Mouse (Mus musculus) stomach, embryonic 15.5 days (tissue): Measurements from ENCODE around the gene Lman1l. TPM values are rescaled to one million over a fixed set of nuclear protein-coding genes. Genes with fewer than 3 reads are reported as not detected.

Source experiments
- ATAC-seq: fragments of 200-750 bp; cut with Nextera tagmentation; 2 replicates; pipeline ENCODE4 v1.8.0; 2017; ENCODE audit warnings: low read depth, moderate number of reproducible peaks, moderate TSS enrichment; ENCODE audit not compliant: insufficient read depth, low FRiP score
- H3K27ac ChIP-seq: fragments of 300-500 bp; sonication (generic); 2 replicates; pipeline ENCODE4 v1.5.1; 2015; ENCODE audit warnings: mild to moderate bottlenecking, inconsistent platforms
- H3K27me3 ChIP-seq: fragments of 300-500 bp; sonication (generic); replicated peaks from 2 replicates; pipeline ENCODE4 v1.6.1; 2015; ENCODE audit warnings: inconsistent platforms
- H3K36me3 ChIP-seq: fragments of 300-500 bp; sonication (generic); 2 replicates; pipeline ENCODE4 v1.6.1; 2015; ENCODE audit warnings: inconsistent platforms
- H3K4me1 ChIP-seq: fragments of 300-500 bp; sonication (generic); 2 replicates; pipeline ENCODE4 v1.6.1; 2015; ENCODE audit warnings: inconsistent platforms
- H3K4me2 ChIP-seq: fragments of 300-500 bp; sonication (generic); 2 replicates; pipeline ENCODE4 v1.6.1; 2015; ENCODE audit warnings: mild to moderate bottlenecking, inconsistent platforms
- H3K4me3 ChIP-seq: fragments of 300-500 bp; sonication (generic); replicated peaks from 2 replicates; pipeline ENCODE4 v1.5.1; 2015; ENCODE audit warnings: inconsistent platforms
- H3K9ac ChIP-seq: fragments of 300-500 bp; sonication (generic); 2 replicates; pipeline ENCODE4 v1.6.1; 2015; ENCODE audit warnings: inconsistent platforms
- H3K9me3 ChIP-seq: fragments of 300-500 bp; sonication (generic); 2 replicates; pipeline ENCODE4 v1.6.1; 2016; ENCODE audit warnings: inconsistent platforms
- WGBS: fragments of 180-500 bp; shearing (Covaris S2); methylation state at CpG from one replicate; pipeline ENCODE4 v1.1.7; 2015; 5-methylcytosine and 5-hydroxymethylcytosine counted together
- polyA plus RNA-seq: library from polyadenylated mRNA; unstranded; fragments of >200 nt; fragmentation: Nextera tagmentation; extraction: Ambion mirVana; gene quantifications from 2 replicates; pipeline ENCODE4 v1.2.1, GENCODE M21; 2015

Gene Lman1l
- polyA plus RNA-seq, 1 experiment from 2014 or later, result not detected

DNA sequence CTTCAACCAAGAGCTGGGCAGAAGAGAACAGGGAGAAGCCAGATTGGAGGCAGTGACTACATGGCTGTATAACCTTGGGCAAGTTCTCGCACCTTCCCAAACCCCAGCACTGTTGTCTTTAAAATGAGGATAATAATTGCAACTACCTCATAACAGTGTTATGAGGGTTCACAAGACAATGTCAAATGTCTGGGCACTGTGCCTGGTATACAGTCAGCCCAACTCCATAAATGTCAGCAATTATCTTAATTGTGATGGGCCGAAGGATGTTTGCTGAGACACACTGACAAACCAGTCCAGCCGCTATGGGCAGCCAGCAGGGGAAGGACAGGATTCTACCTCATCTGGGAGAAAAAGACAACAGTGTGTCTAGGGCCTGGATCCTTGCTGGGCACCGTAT is 5.8 kb downstream of the Lman1l start:
- no peaks in the 10 kb centered on the region for H3K27me3 ChIP-seq
- no peak overlapping the region for H3K4me2 ChIP-seq
- no peak overlapping the region for H3K9ac ChIP-seq
- H3K27ac ChIP-seq, result no peak overlapping the region
- no peak overlapping the region for H3K4me3 ChIP-seq
- WGBS, result 68% methylated on average over 4 of the region's 4 CpGs
- no peaks in the 10 kb centered on the region for H3K9me3 ChIP-seq
- no peaks in the 10 kb centered on the region for H3K4me1 ChIP-seq
- no peaks in the 10 kb centered on the region for H3K36me3 ChIP-seq
- no peak for ATAC-seq

DNA sequence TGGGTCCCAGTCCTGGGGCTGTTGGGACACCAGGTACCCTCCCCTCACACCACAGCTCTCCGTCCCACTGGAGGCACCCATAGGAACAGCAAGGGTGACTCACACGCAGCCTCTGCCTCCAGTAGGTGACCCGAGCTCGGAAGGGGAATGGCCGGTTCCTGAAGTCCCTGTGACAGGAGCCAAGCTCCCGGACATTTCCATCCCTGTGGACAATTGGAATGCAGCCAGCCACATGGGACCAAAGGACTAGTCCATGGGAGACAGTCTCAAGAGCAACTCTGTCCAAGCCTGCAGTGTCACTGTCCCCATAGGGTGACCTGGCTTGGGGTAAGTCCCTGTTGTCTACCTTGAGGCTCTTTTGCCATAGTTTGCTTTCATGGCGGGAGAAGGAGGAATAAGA is 6.6 kb downstream of the Lman1l start:
- Histone ChIP-seq H3K27ac (no peak overlapping the region), H3K9ac (no peak overlapping the region), H3K4me3 (no peak overlapping the region), H3K27me3 (no peaks in the 10 kb centered on the region), H3K36me3 (no peaks in the 10 kb centered on the region), H3K9me3 (no peaks in the 10 kb centered on the region), H3K4me2 (no peak overlapping the region), H3K4me1 (no peaks in the 10 kb centered on the region)
- no peak for ATAC-seq
- WGBS, result 68% methylated on average over 7 of the region's 7 CpGs

DNA sequence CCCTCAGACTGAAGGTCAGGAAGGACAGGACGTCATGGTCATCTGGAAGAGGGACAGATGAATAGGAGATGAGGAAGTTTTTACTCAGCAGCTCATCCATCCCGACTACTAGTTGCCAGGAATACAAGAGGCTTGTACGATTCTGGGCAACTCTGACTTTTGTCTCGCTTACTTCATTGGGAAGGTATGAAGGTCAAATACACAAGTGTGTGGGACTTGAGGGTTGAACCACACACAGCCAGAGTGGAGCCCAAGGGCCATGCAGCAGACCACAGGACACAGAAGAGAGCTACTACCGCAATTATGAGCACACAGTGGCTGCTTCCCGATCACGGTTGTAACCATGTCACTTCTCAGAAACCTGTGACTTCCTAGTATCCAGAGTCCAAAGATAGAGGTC is 8.0 kb downstream of the Lman1l start:
- H3K9me3 ChIP-seq, result no peaks in the 10 kb centered on the region
- H3K27me3 ChIP-seq, result no peaks in the 10 kb centered on the region
- H3K4me2 ChIP-seq, result no peak overlapping the region
- H3K4me3 ChIP-seq, result no peak overlapping the region
- no peaks in the 10 kb centered on the region for H3K36me3 ChIP-seq
- no peak overlapping the region for H3K9ac ChIP-seq
- ATAC-seq, result no peak
- no peak overlapping the region for H3K27ac ChIP-seq
- WGBS, result 72% methylated on average over 7 of the region's 7 CpGs
- no peaks in the 10 kb centered on the region for H3K4me1 ChIP-seq

DNA sequence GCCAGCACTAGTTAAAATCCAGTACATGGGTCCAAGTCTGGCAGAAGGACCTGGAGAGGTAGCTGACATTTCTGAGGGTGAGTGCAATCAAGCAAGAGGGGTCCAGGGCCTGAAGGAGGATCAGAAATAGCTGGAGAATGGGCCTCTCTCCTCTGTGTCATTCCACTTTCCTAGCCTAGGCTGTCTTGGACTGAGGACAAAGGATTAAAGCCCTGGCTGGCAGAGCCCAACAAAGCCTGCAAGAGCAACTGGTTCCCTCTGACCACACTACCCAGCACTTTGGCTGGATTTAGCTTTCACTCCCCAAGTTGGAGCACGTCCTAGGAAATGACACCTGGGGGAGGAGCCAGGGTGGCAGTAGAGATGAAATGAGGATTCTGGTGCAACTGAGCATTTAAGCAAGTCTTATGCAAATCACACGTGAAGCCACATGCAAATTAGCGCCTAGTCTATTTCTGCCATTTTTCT is 10.2 kb downstream of the Lman1l start:
- H3K9ac ChIP-seq, result no peak overlapping the region
- no peaks in the 10 kb centered on the region for H3K36me3 ChIP-seq
- no peak for ATAC-seq
- H3K27me3 ChIP-seq, result peaks cover 15% of the 10 kb centered on the region
- H3K27ac ChIP-seq, result no peak overlapping the region
- no peak overlapping the region for H3K4me2 ChIP-seq
- H3K4me3 ChIP-seq, result no peak overlapping the region
- no peaks in the 10 kb centered on the region for H3K9me3 ChIP-seq
- WGBS, result 47% methylated on average over 3 of the region's 3 CpGs
- H3K4me1 ChIP-seq, result peaks cover 3% of the 10 kb centered on the region; the same call in 1 of the 2 replicates

DNA sequence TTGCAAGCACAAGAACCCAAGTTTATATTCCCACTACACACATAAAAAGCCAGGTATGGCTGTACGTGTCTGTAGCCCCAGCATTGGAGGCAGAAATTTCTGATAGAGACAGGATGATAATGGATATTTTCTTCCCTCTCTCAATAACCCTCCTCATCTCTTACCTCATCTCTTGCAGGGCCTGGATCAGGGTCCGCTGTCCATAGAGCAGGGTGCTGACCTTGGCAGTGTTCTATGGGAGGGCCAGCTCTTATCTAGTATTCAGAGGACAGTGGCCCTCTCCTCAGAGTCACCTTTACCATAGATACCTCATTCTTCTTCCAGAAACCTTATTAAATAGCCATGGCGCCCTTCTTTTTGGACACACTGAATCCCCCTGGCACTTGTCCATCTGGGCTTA is 10.8 kb downstream of the Lman1l start:
- Histone ChIP-seq H3K9ac (no peak overlapping the region), H3K9me3 (no peaks in the 10 kb centered on the region), H3K27ac (no peak overlapping the region), H3K27me3 (peaks cover 15% of the 10 kb centered on the region), H3K4me1 (peaks cover 3% of the 10 kb centered on the region; the same call in 1 of the 2 replicates), H3K4me2 (no peak overlapping the region), H3K36me3 (no peaks in the 10 kb centered on the region), H3K4me3 (no peak overlapping the region)
- ATAC-seq, result no peak
- WGBS, result 57% methylated on average over 3 of the region's 3 CpGs

DNA sequence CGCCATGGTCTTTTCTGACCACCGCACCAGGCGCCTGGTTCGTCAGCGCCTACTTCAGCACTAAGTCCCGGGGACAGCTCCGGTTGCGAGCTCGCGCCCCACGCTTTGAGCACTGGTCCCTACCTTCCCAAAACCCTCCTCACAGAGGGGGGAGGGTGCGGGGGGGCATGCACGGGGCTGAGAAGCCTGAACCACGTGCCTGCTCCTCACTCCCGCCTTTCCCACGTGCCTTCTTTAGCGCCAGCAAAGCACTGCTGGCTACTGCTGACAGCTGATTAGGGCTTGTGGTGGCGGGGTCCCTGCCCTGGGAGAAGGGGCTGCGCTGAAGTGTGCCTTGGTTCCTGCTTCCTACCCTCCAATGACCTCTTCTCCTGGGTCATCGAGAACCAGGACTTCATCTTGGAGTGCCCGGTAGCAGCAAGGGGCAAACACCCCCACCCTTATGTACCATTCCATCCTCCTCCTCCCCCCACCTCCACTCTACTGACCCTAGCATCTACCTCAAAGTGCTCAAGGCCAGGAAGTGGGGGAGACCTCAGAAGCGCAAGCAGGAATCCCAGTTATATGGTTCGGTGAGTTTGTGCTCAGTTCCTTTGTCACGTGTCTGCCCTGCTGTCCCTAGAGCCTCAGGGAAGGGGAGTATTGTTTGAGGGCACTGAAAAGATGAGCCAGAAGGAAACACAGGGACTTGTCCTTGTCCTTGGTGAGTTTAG is 14.3 kb downstream of the Lman1l start, which contains the start of gene Cplx3:
TSS of gene Cplx3 (minus strand) at position 143 of the 713 bp plus-strand sequence.
- H3K36me3 ChIP-seq, result no peaks in the 10 kb centered on the region
- H3K9ac ChIP-seq, result no peak within 1 kb of the TSS
- peaks cover 15% of the 10 kb centered on the region for H3K27me3 ChIP-seq
- peaks cover 3% of the 10 kb centered on the region; the same call in 1 of the 2 replicates for H3K4me1 ChIP-seq
- no peak within 1 kb of the TSS for H3K4me3 ChIP-seq
- no peaks in the 10 kb centered on the region for H3K9me3 ChIP-seq
- H3K27ac ChIP-seq, result no peak within 1 kb of the TSS
- H3K4me2 ChIP-seq, result 0 out of 2 replicates have a peak within 1 kb of the TSS, but pooled peaks have one; percentile 10
- WGBS, result 6% methylated on average over 24 of the region's 24 CpGs
- ATAC-seq, result 0 out of 2 replicates have a peak, but pooled peaks have one; percentile 12

DNA sequence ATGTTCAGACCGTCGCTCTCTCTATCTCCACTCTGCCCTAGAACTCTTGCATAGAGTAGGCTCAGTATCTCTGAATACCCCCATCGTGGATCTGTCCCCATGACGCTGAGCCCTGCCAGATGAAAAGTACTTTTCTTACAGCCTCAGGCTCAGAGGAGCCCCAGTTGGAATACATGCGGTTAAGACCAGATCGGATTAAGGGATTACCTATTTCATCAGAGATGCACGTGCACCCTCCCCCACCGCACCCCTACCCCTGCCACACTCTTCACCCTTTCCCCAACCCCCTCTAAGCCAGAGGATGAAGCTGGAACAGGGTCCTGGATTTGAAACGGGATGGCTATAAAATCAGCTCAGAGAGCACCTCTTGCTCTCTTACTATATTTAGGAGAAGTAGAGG is 15.1 kb downstream of the Lman1l start:
- Histone ChIP-seq H3K9me3 (no peaks in the 10 kb centered on the region), H3K27ac (no peak overlapping the region), H3K36me3 (no peaks in the 10 kb centered on the region), H3K27me3 (peaks cover 15% of the 10 kb centered on the region), H3K4me3 (no peak overlapping the region), H3K4me2 (no peak overlapping the region), H3K9ac (no peak overlapping the region), H3K4me1 (peaks cover 9% of the 10 kb centered on the region; the same call in 1 of the 2 replicates)
- WGBS, result 21% methylated on average over 9 of the region's 9 CpGs
- no peak for ATAC-seq

DNA sequence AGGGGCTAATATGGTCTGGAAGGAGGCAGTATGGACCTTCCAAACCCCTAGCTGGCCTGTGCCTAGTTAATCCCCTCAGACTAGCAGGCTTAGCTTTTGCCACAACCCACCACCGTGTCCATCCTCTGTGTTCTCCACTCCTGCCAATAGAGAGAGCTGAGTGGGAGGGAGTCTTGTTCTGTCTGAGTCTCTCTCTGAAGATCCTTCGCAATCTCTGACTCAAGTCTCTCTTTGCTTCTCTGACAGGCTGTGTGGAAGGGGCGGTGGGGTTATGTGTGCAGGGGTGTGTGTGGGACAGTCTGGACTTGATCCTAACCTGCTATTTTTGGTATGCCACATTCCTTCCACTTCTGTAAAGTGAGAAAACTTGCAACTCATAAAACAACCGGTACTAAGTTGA is 15.7 kb downstream of the Lman1l start:
- no peak for ATAC-seq
- 77% methylated on average over 4 of the region's 4 CpGs for WGBS
- no peak overlapping the region for H3K4me3 ChIP-seq
- no peak overlapping the region for H3K4me2 ChIP-seq
- H3K9me3 ChIP-seq, result no peaks in the 10 kb centered on the region
- H3K9ac ChIP-seq, result no peak overlapping the region
- H3K27me3 ChIP-seq, result peaks cover 15% of the 10 kb centered on the region
- H3K4me1 ChIP-seq, result peaks cover 10% of the 10 kb centered on the region
- H3K27ac ChIP-seq, result no peak overlapping the region
- no peaks in the 10 kb centered on the region for H3K36me3 ChIP-seq

DNA sequence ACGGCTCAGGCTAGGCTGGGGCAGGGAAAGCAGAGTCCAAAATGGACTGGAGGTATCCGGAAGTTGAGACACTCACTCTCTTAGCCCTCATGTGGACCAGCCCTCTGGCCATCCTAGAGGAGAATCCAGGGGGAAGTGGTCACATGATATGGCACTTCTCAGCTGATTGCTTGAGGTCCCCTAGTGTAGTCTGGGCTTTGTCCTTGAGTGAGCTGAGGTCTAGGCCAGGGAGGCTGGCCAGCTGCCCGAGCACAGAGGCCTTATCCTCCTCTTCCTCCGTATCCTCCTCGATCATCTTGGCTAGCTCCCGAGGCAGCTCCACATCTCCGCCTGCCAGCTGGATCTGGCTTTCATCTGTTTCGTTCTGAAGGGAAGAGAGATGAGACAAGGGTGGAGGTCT is 18.5 kb downstream of the Lman1l start:
- no peak overlapping the region for H3K4me2 ChIP-seq
- 44% methylated on average over 8 of the region's 8 CpGs for WGBS
- no peak for ATAC-seq
- no peaks in the 10 kb centered on the region for H3K36me3 ChIP-seq
- no peak overlapping the region for H3K27ac ChIP-seq
- no peak overlapping the region for H3K9ac ChIP-seq
- H3K4me1 ChIP-seq, result peaks cover 10% of the 10 kb centered on the region
- H3K4me3 ChIP-seq, result no peak overlapping the region
- no peaks in the 10 kb centered on the region for H3K9me3 ChIP-seq
- peaks cover 15% of the 10 kb centered on the region for H3K27me3 ChIP-seq

DNA sequence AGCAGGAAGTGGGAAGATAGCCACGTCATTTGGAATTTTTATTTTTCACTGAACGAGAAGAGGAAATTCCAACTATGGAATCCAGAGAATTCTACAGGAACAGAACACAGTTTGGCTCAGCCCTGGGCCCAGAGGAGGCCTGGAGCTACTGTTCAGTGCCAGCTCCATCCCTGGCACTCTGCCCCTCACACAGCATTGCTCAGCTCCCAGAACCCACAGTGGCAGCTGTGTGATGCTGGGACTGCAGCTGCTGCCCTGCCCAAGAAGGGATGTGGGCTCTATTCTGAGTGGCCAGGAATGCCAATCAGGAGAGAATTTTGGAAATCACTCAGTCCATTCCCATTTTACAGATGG is 19.2 kb downstream of the Lman1l start:
- peaks cover 10% of the 10 kb centered on the region for H3K4me1 ChIP-seq
- H3K9ac ChIP-seq, result no peak overlapping the region
- no peak for ATAC-seq
- H3K36me3 ChIP-seq, result no peaks in the 10 kb centered on the region
- H3K4me2 ChIP-seq, result no peak overlapping the region
- peaks cover 8% of the 10 kb centered on the region for H3K27me3 ChIP-seq
- no peaks in the 10 kb centered on the region for H3K9me3 ChIP-seq
- no peak overlapping the region for H3K27ac ChIP-seq
- no peak overlapping the region for H3K4me3 ChIP-seq
- 39% methylated on average over 2 of the region's 2 CpGs for WGBS

DNA sequence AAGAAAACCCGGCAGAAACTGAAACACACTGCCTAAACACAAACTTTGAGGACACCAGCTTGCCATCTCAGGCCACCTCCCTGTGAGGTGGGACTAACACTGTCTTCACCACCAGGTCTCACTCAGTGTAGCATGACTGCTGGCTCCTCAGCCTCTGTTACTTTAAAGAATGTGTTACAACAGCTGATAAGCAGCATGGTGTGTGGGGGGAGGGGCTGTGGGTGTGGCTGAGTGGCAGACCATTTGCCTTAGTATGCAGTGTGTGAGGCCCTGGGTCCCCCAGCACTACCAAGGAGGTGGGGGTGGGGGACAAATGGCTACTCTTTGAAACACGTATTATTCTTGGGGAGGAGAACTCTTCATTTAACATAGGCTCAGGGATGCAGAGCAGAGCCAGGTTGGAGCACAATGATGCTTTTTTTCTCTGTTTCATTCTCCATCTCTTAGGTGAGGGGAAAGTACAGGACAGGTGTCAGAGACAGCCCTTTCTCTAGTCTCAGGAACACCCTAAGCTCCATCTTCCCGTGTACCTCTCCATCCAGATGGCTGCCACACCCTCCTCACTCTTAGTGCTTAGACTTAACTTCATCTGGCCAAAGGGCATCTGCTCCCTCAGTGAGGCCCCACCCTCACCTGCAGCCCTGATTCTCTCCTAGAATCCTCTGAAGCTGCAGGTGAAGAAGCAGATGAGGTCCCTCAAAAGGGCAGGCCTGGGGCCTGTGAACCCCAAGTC is 19.8 kb downstream of the Lman1l start:
- WGBS, result 7% methylated on average over 3 of the region's 3 CpGs
- no peak overlapping the region for H3K4me2 ChIP-seq

More for the DNA sequence above, 19.8 kb downstream of the Lman1l start:
- H3K9me3 ChIP-seq, result no peaks in the 10 kb centered on the region
- H3K27me3 ChIP-seq, result peaks cover 3% of the 10 kb centered on the region; the same call in 1 of the 2 replicates
- no peak overlapping the region for H3K9ac ChIP-seq
- no peak overlapping the region for H3K4me3 ChIP-seq
- no peaks in the 10 kb centered on the region for H3K36me3 ChIP-seq
- H3K4me1 ChIP-seq, result peaks cover 7% of the 10 kb centered on the region; the same call in 1 of the 2 replicates
- peak; percentile 51 for ATAC-seq
- H3K27ac ChIP-seq, result no peak overlapping the region
